Mouse (Mus musculus) liver, adult 2 months (tissue): ENCODE results near the gene Slc36a1. TPM values are rescaled to one million over a fixed set of nuclear protein-coding genes. Genes with fewer than 3 reads are reported as not detected.
A peak's percentile ranks its signal among the peaks of the same experiment; 100 is the strongest.

ENCODE experiments used
- DNase-seq: peaks from one replicate; pipeline ENCODE4 v3.0.0-alpha.2; 2011; ENCODE audit warnings: low read depth, low spot score; ENCODE audit errors: extremely low read depth
- H3K27ac ChIP-seq: fragments of 200-500 bp; replicated peaks from 2 replicates; pipeline ENCODE4 v1.5.1; 2012; ENCODE audit warnings: low read depth, mild to moderate bottlenecking, control low read depth, inconsistent platforms, low read length; ENCODE audit not compliant: insufficient read depth
- H3K27me3 ChIP-seq: fragments of 200-500 bp; 2 replicates; pipeline ENCODE4 v1.6.1; 2012; ENCODE audit warnings: mild to moderate bottlenecking, moderate library complexity, low read length, inconsistent platforms; ENCODE audit not compliant: control insufficient read depth, insufficient read depth
- H3K36me3 ChIP-seq: fragments of 200-500 bp; 2 replicates; pipeline ENCODE4 v1.6.1; 2012; ENCODE audit warnings: low read length, inconsistent platforms; ENCODE audit not compliant: control insufficient read depth, insufficient read depth
- H3K4me1 ChIP-seq: fragments of 200-500 bp; 2 replicates; pipeline ENCODE4 v1.6.1; 2011; ENCODE audit warnings: low read length; ENCODE audit not compliant: control insufficient read depth, insufficient read depth
- H3K4me3 ChIP-seq: fragments of 200-500 bp; 2 replicates; pipeline ENCODE4 v1.5.1; 2011; ENCODE audit warnings: low read depth, mild to moderate bottlenecking, control low read depth, low read length, moderate library complexity; ENCODE audit not compliant: insufficient read depth
- H3K79me2 ChIP-seq: fragments of 200-500 bp; 2 replicates; pipeline ENCODE4 v1.6.1; 2012; ENCODE audit warnings: inconsistent platforms, mild to moderate bottlenecking, low read length, moderate library complexity; ENCODE audit not compliant: control insufficient read depth, insufficient read depth
- H3K9ac ChIP-seq: fragments of 200-500 bp; 2 replicates; pipeline ENCODE4 v1.6.1; 2012; ENCODE audit warnings: low read depth, mild to moderate bottlenecking, control low read depth, inconsistent platforms, low read length
- CTCF ChIP-seq: fragments of 200-500 bp; IDR thresholded peaks from 2 replicates; pipeline ENCODE4 v1.5.1; 2011; ENCODE audit warnings: low read depth, low read length, control low read depth
- POLR2A ChIP-seq: fragments of 200-500 bp; IDR thresholded peaks from 2 replicates; pipeline ENCODE4 v1.6.1; 2011; ENCODE audit warnings: low read length, control low read depth; ENCODE audit not compliant: insufficient read depth; ENCODE audit errors: extremely low read depth
- WGBS: fragments of 180-500 bp; shearing (Covaris S2); methylation state at CpG from one replicate; pipeline ENCODE4 v1.1.7; 2018; 5-methylcytosine and 5-hydroxymethylcytosine counted together
- polyA plus RNA-seq: library from polyadenylated mRNA; depleted of rRNA; stranded (reverse); fragments of >200 nt; gene quantifications from 2 replicates; pipeline ENCODE4 v1.2.3, GENCODE M21; 2012; rRNA removed
- total RNA-seq: library from RNA; depleted of rRNA; stranded (reverse); fragments of >200 nt; gene quantifications from 2 replicates; pipeline ENCODE4 v1.2.3, GENCODE M21; 2014; rRNA removed

Slc36a1 gene
- total RNA-seq, result 7.0 and 12.9 TPM in 2 replicates
- 24.0 and 26.2 TPM in 2 replicates for polyA plus RNA-seq

- H3K27me3 ChIP-seq, result peaks cover 4% of the 10 kb centered on the region; the same call in 1 of the 2 replicates
Observed at GRCm38 (mm10) chr11:55204159-55204596, at the start of gene Slc36a1. Gene Slc36a1, plus strand, starts transcription at chr11:55204350.

GRCm38 (mm10) chr11:55154398-55155069, 49.6 kb upstream of the Slc36a1 start:
- no peaks in the 10 kb centered on the region for H3K27me3 ChIP-seq
- H3K9ac ChIP-seq, result no peak overlapping the region
- peak overlapping the region; percentile 36; the same call in 1 of the 2 replicates for H3K27ac ChIP-seq
- peak; percentile 18 for DNase-seq
- WGBS, result 46% methylated on average over 3 of the region's 3 CpGs
- no peak for TF ChIP-seq POLR2A
- no peak for TF ChIP-seq CTCF
- H3K36me3 ChIP-seq, result no peaks in the 10 kb centered on the region
- no peak overlapping the region for H3K4me3 ChIP-seq
- no peaks in the 10 kb centered on the region for H3K79me2 ChIP-seq
- no peaks in the 10 kb centered on the region for H3K4me1 ChIP-seq

More at GRCm38 (mm10) chr11:55204159-55204596, at the start of gene Slc36a1:
- WGBS, result under 1% methylated on average over 31 of the region's 31 CpGs
- peaks cover 12% of the 10 kb centered on the region; the same call in 1 of the 2 replicates for H3K79me2 ChIP-seq
- peak within 1 kb of the TSS; percentile 78 for H3K9ac ChIP-seq
- peak within 1 kb of the TSS; percentile 5 for H3K27ac ChIP-seq
- peak within 1 kb of the TSS; percentile 78 for H3K4me3 ChIP-seq
- TF ChIP-seq CTCF (peak; percentile 98), POLR2A (0 out of 2 replicates have a peak, but pooled peaks have one; percentile 42)
- H3K4me1 ChIP-seq, result peaks cover 25% of the 10 kb centered on the region
- H3K36me3 ChIP-seq, result no peaks in the 10 kb centered on the region
- DNase-seq, result peak; percentile 71

- Histone ChIP-seq H3K4me1 (peaks cover under 1% of the 10 kb centered on the region), H3K27ac (peak overlapping the region; percentile 13; the same call in 1 of the 2 replicates), H3K36me3 (no peaks in the 10 kb centered on the region), H3K27me3 (no peaks in the 10 kb centered on the region), H3K9ac (no peak overlapping the region), H3K79me2 (no peaks in the 10 kb centered on the region), H3K4me3 (no peak overlapping the region)
- WGBS, result 79% methylated on average over 6 of the region's 6 CpGs
- TF ChIP-seq POLR2A (no peak), CTCF (no peak)
- peak; percentile 45 for DNase-seq
Observed at GRCm38 (mm10) chr11:55155070-55155421, 49.1 kb upstream of the Slc36a1 start.

DNA sequence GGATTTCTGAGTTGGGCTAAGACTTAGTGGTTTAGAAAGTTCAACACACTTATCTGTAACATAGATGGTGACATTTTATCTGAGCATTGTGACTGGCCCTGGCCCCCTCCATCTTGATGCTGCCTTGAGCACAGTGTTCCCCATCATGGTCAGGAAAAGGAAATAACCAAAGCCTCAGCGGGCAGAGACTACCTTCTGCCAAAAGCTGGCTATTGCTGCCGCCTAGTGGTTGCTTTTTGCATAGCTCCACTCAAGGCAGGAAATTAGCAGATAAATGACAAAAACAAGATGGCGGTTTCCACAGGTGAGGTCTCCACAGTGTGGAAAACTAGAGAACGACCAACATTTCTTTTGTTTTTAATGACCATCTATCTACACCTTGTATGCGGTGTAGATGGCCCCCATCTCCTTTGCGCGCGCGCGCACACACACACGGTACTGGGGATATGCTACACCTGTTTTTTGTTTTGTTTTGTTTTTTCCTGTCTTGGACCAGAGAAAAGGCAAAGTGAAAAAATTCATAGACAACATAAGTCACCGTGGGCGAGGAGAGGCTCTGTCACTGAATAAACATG, 45.3 kb upstream of the Slc36a1 start:
- H3K27me3 ChIP-seq, result 0 out of 2 replicates have a peak, but pooled peaks cover 3% of the 10 kb centered on the region
- 58% methylated on average over 13 of the region's 13 CpGs for WGBS
- no peaks in the 10 kb centered on the region for H3K36me3 ChIP-seq
- H3K9ac ChIP-seq, result no peak overlapping the region
- peak; percentile 55 for DNase-seq
- no peaks in the 10 kb centered on the region for H3K79me2 ChIP-seq
- peaks cover 2% of the 10 kb centered on the region for H3K4me1 ChIP-seq
- no peak overlapping the region for H3K27ac ChIP-seq
- no peak overlapping the region for H3K4me3 ChIP-seq
- peak; percentile 69 for TF ChIP-seq CTCF
- no peak for TF ChIP-seq POLR2A

DNA sequence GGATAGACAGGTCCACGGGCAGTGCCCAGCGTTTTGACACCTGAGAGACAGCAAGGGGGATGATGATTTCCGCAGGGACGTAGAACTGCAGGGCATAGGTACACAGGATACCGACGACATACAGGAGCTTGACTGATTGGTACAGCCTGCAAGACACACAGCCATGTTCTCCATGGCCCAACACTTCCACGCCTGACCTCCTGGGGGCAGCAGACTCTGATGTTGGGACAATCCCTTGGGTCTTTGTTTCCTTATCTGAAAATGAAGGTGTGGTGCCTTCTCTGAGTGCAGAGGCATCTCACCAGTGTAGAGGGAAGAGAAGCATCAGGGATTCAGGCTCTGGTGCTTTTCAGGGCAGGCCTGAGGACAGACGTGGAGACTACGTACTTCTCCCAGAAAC, 41.5 kb upstream of the Slc36a1 start:
- DNase-seq, result peak; percentile 15
- WGBS, result 44% methylated on average over 9 of the region's 9 CpGs
- H3K4me1 ChIP-seq, result peaks cover 2% of the 10 kb centered on the region
- 0 out of 2 replicates have a peak, but pooled peaks cover 7% of the 10 kb centered on the region for H3K27me3 ChIP-seq
- H3K36me3 ChIP-seq, result no peaks in the 10 kb centered on the region
- no peaks in the 10 kb centered on the region for H3K79me2 ChIP-seq
- H3K4me3 ChIP-seq, result no peak overlapping the region
- H3K27ac ChIP-seq, result no peak overlapping the region
- TF ChIP-seq CTCF, result peak; percentile 89
- no peak for TF ChIP-seq POLR2A
- no peak overlapping the region for H3K9ac ChIP-seq

- H3K36me3 ChIP-seq, result no peaks in the 10 kb centered on the region
- H3K9ac ChIP-seq, result no peak overlapping the region
- 0 out of 2 replicates have a peak, but pooled peaks cover 7% of the 10 kb centered on the region for H3K27me3 ChIP-seq
- DNase-seq, result peak; percentile 44
- peak; percentile 62; the same call in 1 of the 2 replicates for TF ChIP-seq CTCF
- TF ChIP-seq POLR2A, result no peak
- H3K79me2 ChIP-seq, result no peaks in the 10 kb centered on the region
- H3K4me1 ChIP-seq, result peaks cover 7% of the 10 kb centered on the region
- no peak overlapping the region for H3K27ac ChIP-seq
- H3K4me3 ChIP-seq, result no peak overlapping the region
- 58% methylated on average over 3 of the region's 3 CpGs for WGBS
Observed at GRCm38 (mm10) chr11:55164723-55165122, 39.4 kb upstream of the Slc36a1 start.
